ENCODE assay signal across 8 mouse cellular contexts in genomic region chrY:1245426-1245863, GRCm38 (mm10). TPM values are rescaled to one million over a fixed set of nuclear protein-coding genes. Genes with fewer than 3 reads are reported as not detected.
DNase-seq lines count a peak whose midpoint lies in the region; ATAC-seq lines count a peak whose summit lies in the region.

TSS of gene Uty (minus strand) at chrY:1245759.

- peak within 1 kb of the TSS; percentile 48 for H3K9ac ChIP-seq in intestine, embryonic 14.5 days (ENCODE audit: low read length)
- H3K9ac ChIP-seq in liver, embryonic 15.5 days, result peak within 1 kb of the TSS; percentile 25; the same call in 1 of the 2 replicates
- H3K9ac ChIP-seq in neural tube, embryonic 12.5 days, result peak within 1 kb of the TSS; percentile 26; the same call in 1 of the 2 replicates

- DNase-seq in urinary bladder, postnatal 10 days (ENCODE audit: low spot score), result peak; percentile 9
- no peak for DNase-seq in urinary bladder, postnatal 25 days (ENCODE audit: low spot score)
- peak; percentile 81 for DNase-seq in embryo, embryonic 10 days (ENCODE audit: low spot score)
- peak; percentile 57 for DNase-seq in intestine, embryonic 14.5 days (ENCODE audit: low spot score)
- peak; percentile 64 for DNase-seq in thymus, postnatal 25 days

- no peaks in the 10 kb centered on the region for H3K9me3 ChIP-seq in intestine, embryonic 14.5 days (ENCODE audit: control insufficient read depth, low read length)
- no peaks in the 10 kb centered on the region for H3K9me3 ChIP-seq in liver, embryonic 15.5 days (replicated peaks)
- no peaks in the 10 kb centered on the region for H3K9me3 ChIP-seq in neural tube, embryonic 12.5 days

- H3K4me3 ChIP-seq in intestine, embryonic 14.5 days (ENCODE audit: low read depth, low read length), result peak within 1 kb of the TSS; percentile 42
- peak within 1 kb of the TSS; percentile 59 for H3K4me3 ChIP-seq in liver, embryonic 15.5 days (replicated peaks)
- H3K4me3 ChIP-seq in neural tube, embryonic 12.5 days, result peak within 1 kb of the TSS; percentile 34

- H3K4me1 ChIP-seq in intestine, embryonic 14.5 days (replicated peaks; ENCODE audit: control insufficient read depth, insufficient read depth, low read length), result no peaks in the 10 kb centered on the region
- H3K4me1 ChIP-seq in liver, embryonic 15.5 days (replicated peaks), result no peaks in the 10 kb centered on the region
- no peaks in the 10 kb centered on the region for H3K4me1 ChIP-seq in neural tube, embryonic 12.5 days

- peak within 1 kb of the TSS; percentile 35 for H3K4me2 ChIP-seq in intestine, embryonic 14.5 days (ENCODE audit: low read length)
- peak within 1 kb of the TSS; percentile 38 for H3K4me2 ChIP-seq in liver, embryonic 15.5 days
- H3K4me2 ChIP-seq in neural tube, embryonic 12.5 days (replicated peaks), result peak within 1 kb of the TSS; percentile 44

- peak within 1 kb of the TSS; percentile 65 for H3K27ac ChIP-seq in intestine, embryonic 14.5 days (ENCODE audit: low read depth)
- peak within 1 kb of the TSS; percentile 68 for H3K27ac ChIP-seq in liver, embryonic 15.5 days (replicated peaks)
- no peak within 1 kb of the TSS for H3K27ac ChIP-seq in neural tube, embryonic 12.5 days

- no peaks in the 10 kb centered on the region for H3K27me3 ChIP-seq in intestine, embryonic 14.5 days (replicated peaks; ENCODE audit: control insufficient read depth, insufficient read depth, low read length)
- no peaks in the 10 kb centered on the region for H3K27me3 ChIP-seq in liver, embryonic 15.5 days
- H3K27me3 ChIP-seq in neural tube, embryonic 12.5 days (replicated peaks), result no peaks in the 10 kb centered on the region

- 1% methylated on average over 21 of the region's 21 CpGs for WGBS in intestine, embryonic 14.5 days
- 2% methylated on average over 21 of the region's 21 CpGs for WGBS in liver, embryonic 15.5 days (ENCODE audit: insufficient replicate concordance)
- 1% methylated on average over 21 of the region's 21 CpGs for WGBS in neural tube, embryonic 12.5 days

- no peaks in the 10 kb centered on the region for H3K36me3 ChIP-seq in intestine, embryonic 14.5 days (ENCODE audit: control insufficient read depth, insufficient read depth, low read length)
- H3K36me3 ChIP-seq in liver, embryonic 15.5 days (replicated peaks), result no peaks in the 10 kb centered on the region
- no peaks in the 10 kb centered on the region for H3K36me3 ChIP-seq in neural tube, embryonic 12.5 days

- peak; percentile 100 for ATAC-seq in frontal cortex, adult (ENCODE audit: low TSS enrichment)
- peak; percentile 95; the same call in 1 of the 2 replicates for ATAC-seq in intestine, embryonic 14.5 days (replicated peaks; ENCODE audit: low FRiP score, low TSS enrichment, low read depth)
- peak; percentile 91 for ATAC-seq in liver, embryonic 15.5 days (ENCODE audit: insufficient read depth)
- peak; percentile 99 for ATAC-seq in neural tube, embryonic 12.5 days (ENCODE audit: low FRiP score, low read depth)

RNA-seq across cellular contexts. Expression of gene Uty, which starts in this region (rescaled TPM):
- polyA plus RNA-seq in intestine, embryonic 14.5 days (2014; fragmentation: Nextera tagmentation; extraction: Ambion mirVana), result 20.6 TPM in 1 of 2 replicates, not detected in the other
- 3.3 and 3.4 TPM in 2 replicates for polyA plus RNA-seq in liver, embryonic 15.5 days (2015; fragmentation: Nextera tagmentation; extraction: Ambion mirVana)
- 11.9 and 13.3 TPM in 2 replicates for polyA plus RNA-seq in neural tube, embryonic 12.5 days (2016; fragmentation: Nextera tagmentation; extraction: Ambion mirVana)
